Mouse (Mus musculus): ENCODE results near the gene Mtmr11. TPM values are rescaled to one million over a fixed set of nuclear protein-coding genes. Genes with fewer than 3 reads are reported as not detected.

Gene Mtmr11
- polyA plus RNA-seq, 1 experiment = 64.6 TPM

DNA sequence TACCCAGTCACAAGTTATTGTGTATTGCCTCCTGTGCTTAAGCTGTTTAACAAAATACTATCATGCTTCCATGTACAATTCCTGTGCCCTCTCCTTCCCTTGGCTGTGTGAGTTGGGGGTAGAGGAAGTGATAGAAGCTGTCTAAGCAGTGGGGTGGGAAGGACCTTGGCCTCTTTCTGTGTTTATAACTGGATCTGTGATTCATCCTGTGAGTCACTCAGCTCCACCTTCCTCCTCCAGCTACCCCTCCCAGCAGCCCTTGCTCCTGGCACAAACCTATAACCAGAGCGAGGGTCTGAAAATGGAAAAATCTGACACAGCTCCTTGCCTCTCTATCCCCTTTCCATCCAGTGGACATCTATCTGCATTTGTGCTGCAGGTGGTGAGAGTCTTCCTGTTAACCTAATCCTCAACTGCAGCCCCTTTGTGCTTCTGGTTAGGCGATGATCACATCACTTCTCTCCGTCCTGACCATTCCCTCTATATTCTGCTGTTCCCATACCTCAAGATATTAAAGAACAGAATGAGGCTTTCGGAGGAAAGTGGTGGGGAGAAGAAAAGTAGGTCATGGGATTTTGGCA, 1.5 kb upstream of the Mtmr11 start:
- TF ChIP-seq POLR2A (IDR thresholded peaks at IDR 0.05; ENCODE audit: low read depth, low read length) = no peak
- no peak for TF ChIP-seq CTCF (IDR thresholded peaks at IDR 0.05; ENCODE audit: extremely low read depth, insufficient read length, insufficient replicate concordance, low read depth, low read length)
- peak overlapping the region; percentile 100 for H3K27ac ChIP-seq (ENCODE audit: insufficient read depth, low read depth, low read length)
- 10% methylated on average over 4 of the region's 4 CpGs for WGBS

DNA sequence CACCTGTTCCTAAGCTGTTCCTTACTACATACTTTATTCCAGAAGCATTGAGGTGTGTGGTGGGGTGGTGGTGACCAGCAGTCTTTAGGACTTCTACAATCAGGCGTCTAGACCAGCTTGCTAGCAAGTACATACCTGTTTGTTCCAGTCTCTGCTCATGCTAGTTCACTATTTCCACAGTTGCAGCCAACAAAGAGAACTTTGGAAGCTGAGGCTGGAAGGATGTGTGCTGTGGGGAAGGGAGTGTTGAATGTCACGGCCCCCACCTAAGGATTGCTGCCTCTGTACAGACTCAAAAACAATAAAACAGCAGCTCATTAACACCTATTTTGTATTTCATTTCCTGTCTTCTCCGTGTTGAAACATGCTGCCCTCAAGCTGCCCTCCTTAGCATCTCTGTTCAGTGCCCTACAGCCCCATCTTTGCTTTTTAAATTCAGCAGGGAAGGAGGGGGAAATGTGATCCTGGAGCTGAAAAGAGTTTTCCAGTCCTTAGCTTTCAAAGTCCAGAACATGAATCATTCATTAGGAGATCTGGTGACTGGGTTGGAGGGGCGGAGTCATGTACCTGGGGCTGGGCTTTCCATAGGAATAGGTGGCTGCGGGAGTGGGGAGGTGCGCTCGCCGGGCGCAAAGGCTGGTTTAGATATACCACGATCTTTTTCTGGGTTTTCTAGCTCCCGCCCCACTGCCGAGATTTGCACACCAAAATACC, 844 bp upstream of the Mtmr11 start:
- Histone ChIP-seq H3K27ac (ENCODE audit: insufficient read depth, low read depth, low read length) (peak overlapping the region; percentile 100), H3K4me3 (ENCODE audit: low read depth, low read length) (peak overlapping the region; percentile 74), H3K36me3 (ENCODE audit: control insufficient read depth, insufficient read depth, low read length) (peaks cover 1% of the 10 kb centered on the region; the same call in 1 of the 2 replicates), H3K27me3 (ENCODE audit: control insufficient read depth, insufficient read depth, low read length) (no peaks in the 10 kb centered on the region), H3K4me1 (ENCODE audit: control insufficient read depth, insufficient read depth, insufficient read length, low read length) (peaks cover 18% of the 10 kb centered on the region; the same call in 1 of the 2 replicates)
- under 1% methylated on average over 12 of the region's 12 CpGs for WGBS
- TF ChIP-seq CTCF (IDR thresholded peaks at IDR 0.05; ENCODE audit: extremely low read depth, insufficient read length, insufficient replicate concordance, low read depth, low read length) = no peak
- TF ChIP-seq POLR2A (IDR thresholded peaks at IDR 0.05; ENCODE audit: low read depth, low read length) = peak; percentile 82

More for the DNA sequence above, 1.5 kb upstream of the Mtmr11 start:
- Histone ChIP-seq H3K27me3 (ENCODE audit: control insufficient read depth, insufficient read depth, low read length) (no peaks in the 10 kb centered on the region), H3K4me1 (ENCODE audit: control insufficient read depth, insufficient read depth, insufficient read length, low read length) (peaks cover 18% of the 10 kb centered on the region; the same call in 1 of the 2 replicates), H3K4me3 (ENCODE audit: low read depth, low read length) (peak overlapping the region; percentile 34; the same call in 1 of the 2 replicates), H3K36me3 (ENCODE audit: control insufficient read depth, insufficient read depth, low read length) (peaks cover 8% of the 10 kb centered on the region)

- peaks cover 18% of the 10 kb centered on the region; the same call in 1 of the 2 replicates for H3K4me1 ChIP-seq (ENCODE audit: control insufficient read depth, insufficient read depth, insufficient read length, low read length)
- TF ChIP-seq POLR2A (IDR thresholded peaks at IDR 0.05; ENCODE audit: low read depth, low read length) (no peak), CTCF (IDR thresholded peaks at IDR 0.05; ENCODE audit: extremely low read depth, insufficient read length, insufficient replicate concordance, low read depth, low read length) (no peak)
- peak overlapping the region; percentile 52 for H3K4me3 ChIP-seq (ENCODE audit: low read depth, low read length)
- no peaks in the 10 kb centered on the region for H3K27me3 ChIP-seq (ENCODE audit: control insufficient read depth, insufficient read depth, low read length)
- 90% methylated on average over 6 of the region's 6 CpGs for WGBS
- H3K36me3 ChIP-seq (ENCODE audit: control insufficient read depth, insufficient read depth, low read length) = no peaks in the 10 kb centered on the region
- no peak overlapping the region for H3K27ac ChIP-seq (ENCODE audit: insufficient read depth, low read depth, low read length)
Measured at GRCm38 (mm10) chr3:96163040-96163439, 1.2 kb downstream of the Mtmr11 start.

- Histone ChIP-seq H3K27me3 (ENCODE audit: control insufficient read depth, insufficient read depth, low read length) (no peaks in the 10 kb centered on the region), H3K4me1 (ENCODE audit: control insufficient read depth, insufficient read depth, insufficient read length, low read length) (peaks cover 12% of the 10 kb centered on the region; the same call in 1 of the 2 replicates), H3K36me3 (ENCODE audit: control insufficient read depth, insufficient read depth, low read length) (peaks cover 21% of the 10 kb centered on the region), H3K4me3 (ENCODE audit: low read depth, low read length) (no peak overlapping the region), H3K27ac (ENCODE audit: insufficient read depth, low read depth, low read length) (no peak overlapping the region)
- TF ChIP-seq CTCF (IDR thresholded peaks at IDR 0.05; ENCODE audit: extremely low read depth, insufficient read length, insufficient replicate concordance, low read depth, low read length) = no peak
- TF ChIP-seq POLR2A (IDR thresholded peaks at IDR 0.05; ENCODE audit: low read depth, low read length) = no peak
- 80% methylated on average over 12 of the region's 12 CpGs for WGBS
Measured at GRCm38 (mm10) chr3:96168466-96169158, 6.8 kb downstream of the Mtmr11 start.

- H3K4me1 ChIP-seq (ENCODE audit: control insufficient read depth, insufficient read depth, insufficient read length, low read length) = peaks cover 10% of the 10 kb centered on the region; the same call in 1 of the 2 replicates
- no peak overlapping the region for H3K27ac ChIP-seq (ENCODE audit: insufficient read depth, low read depth, low read length)
- WGBS = 90% methylated on average over 4 of the region's 4 CpGs
- TF ChIP-seq CTCF (IDR thresholded peaks at IDR 0.05; ENCODE audit: extremely low read depth, insufficient read length, insufficient replicate concordance, low read depth, low read length) = no peak
- no peak for TF ChIP-seq POLR2A (IDR thresholded peaks at IDR 0.05; ENCODE audit: low read depth, low read length)
- no peak overlapping the region for H3K4me3 ChIP-seq (ENCODE audit: low read depth, low read length)
- no peaks in the 10 kb centered on the region for H3K27me3 ChIP-seq (ENCODE audit: control insufficient read depth, insufficient read depth, low read length)
- H3K36me3 ChIP-seq (ENCODE audit: control insufficient read depth, insufficient read depth, low read length) = peaks cover 29% of the 10 kb centered on the region
Measured at GRCm38 (mm10) chr3:96170276-96170675, 8.5 kb downstream of the Mtmr11 start.

- peak overlapping the region; percentile 99; the same call in 1 of the 2 replicates for H3K27ac ChIP-seq (ENCODE audit: insufficient read depth, low read depth, low read length)
- peaks cover 10% of the 10 kb centered on the region; the same call in 1 of the 2 replicates for H3K4me1 ChIP-seq (ENCODE audit: control insufficient read depth, insufficient read depth, insufficient read length, low read length)
- H3K4me3 ChIP-seq (ENCODE audit: low read depth, low read length) = no peak overlapping the region
- TF ChIP-seq POLR2A (IDR thresholded peaks at IDR 0.05; ENCODE audit: low read depth, low read length) (no peak), CTCF (IDR thresholded peaks at IDR 0.05; ENCODE audit: extremely low read depth, insufficient read length, insufficient replicate concordance, low read depth, low read length) (no peak; the same call in 1 of the 2 replicates)
- H3K27me3 ChIP-seq (ENCODE audit: control insufficient read depth, insufficient read depth, low read length) = no peaks in the 10 kb centered on the region
- 58% methylated on average over 10 of the region's 10 CpGs for WGBS
- peaks cover 34% of the 10 kb centered on the region for H3K36me3 ChIP-seq (ENCODE audit: control insufficient read depth, insufficient read depth, low read length)
Measured at GRCm38 (mm10) chr3:96170976-96171545, 9.3 kb downstream of the Mtmr11 start.

Measured in small intestine, adult 2 months (tissue).